Mouse (Mus musculus) frontal cortex, postnatal 36 days (tissue): ENCODE measurements around the gene Hist4h4.
"Not testable (repeated sequence)": the region's sequence is repeated elsewhere in the genome, so short reads cannot be mapped to it uniquely, and the experiment has no call there.

Source experiments
- DNase-seq, 2 experiments: peaks; one replicate each; pipeline ENCODE4 v3.0.0; 2022; ENCODE audit warnings: low spot score in 2 of 2

Hist4h4 gene

DNA sequence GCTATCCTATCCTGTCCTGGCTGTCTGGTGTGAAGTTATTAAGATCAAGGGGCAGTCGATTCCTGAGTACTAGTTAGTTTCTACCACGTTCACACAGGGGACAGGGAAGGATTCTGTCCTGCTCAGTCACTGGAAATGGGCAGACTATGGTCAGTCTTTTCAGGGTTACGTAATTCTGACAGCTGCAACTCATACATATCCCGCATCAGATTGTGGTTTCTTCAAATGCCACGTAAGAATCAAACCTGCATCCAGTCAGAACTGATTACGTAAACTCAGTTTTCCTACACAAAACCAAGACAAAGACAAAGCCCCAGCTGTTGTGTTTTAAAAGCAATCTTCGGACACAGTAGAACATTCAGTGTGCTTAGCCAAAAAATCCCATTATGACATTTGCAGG lies 11.2 kb upstream of the Hist4h4 start:
- no peak for DNase-seq

DNA sequence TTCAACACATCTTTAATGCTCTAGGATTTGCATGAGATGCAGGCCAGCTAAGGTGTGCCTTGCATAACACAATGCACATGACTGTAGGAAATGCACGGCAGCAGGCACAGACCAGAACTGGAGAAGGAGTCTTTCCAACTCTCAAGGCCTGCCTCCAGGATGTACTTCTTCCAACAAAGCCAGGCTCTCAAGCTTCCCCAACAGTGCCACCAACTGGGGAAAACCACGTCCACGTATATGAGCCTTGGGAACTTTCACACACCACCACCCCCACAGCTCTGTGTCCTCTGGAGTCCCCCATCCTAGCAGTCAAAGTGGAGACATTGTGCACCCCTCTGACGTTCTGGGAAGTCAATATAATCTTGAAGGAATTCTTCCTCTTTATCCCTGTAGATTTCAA lies 8.9 kb upstream of the Hist4h4 start:
- DNase-seq = peak in 1 of 2 experiments; percentile 29

DNA sequence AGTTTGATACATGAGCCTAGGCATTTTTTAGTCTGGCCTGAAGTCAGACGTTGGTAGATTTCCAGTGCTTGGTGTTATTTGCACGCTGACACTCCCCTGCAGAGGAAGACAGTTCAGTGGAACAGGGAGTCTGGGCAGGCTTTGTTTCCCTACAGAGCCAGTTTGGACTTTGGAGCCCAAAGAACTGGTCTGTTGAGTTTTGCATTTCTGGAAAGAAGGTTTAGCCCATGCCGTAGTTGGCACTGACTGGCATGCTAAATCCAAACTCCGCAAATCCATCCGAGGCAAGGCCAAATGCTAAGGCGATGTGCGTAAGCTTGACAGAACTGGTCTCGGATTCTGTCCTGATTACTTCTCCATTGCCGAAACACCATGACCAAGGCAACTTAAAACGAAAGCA lies 7.0 kb upstream of the Hist4h4 start:
- no peak for DNase-seq

DNA sequence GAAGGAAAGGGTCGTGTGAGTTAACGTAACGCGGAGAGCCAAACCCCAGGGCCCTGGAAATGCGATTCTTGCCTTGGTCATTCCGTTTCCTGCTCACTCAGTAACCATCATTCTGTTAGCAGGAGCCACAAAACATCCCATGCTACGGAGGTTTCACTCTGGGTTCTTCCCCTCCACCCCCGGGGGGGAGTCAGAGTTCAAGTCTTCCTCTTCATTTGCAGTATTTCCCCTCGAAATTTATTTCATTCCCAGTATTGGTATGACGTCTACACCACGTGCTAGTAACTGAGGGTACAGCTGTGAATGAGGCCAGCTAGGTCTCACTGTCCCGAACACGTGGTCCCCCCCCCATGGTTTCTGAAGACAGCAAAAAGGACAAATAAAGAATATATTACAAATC lies 5.5 kb upstream of the Hist4h4 start:
- no peak for DNase-seq

DNA sequence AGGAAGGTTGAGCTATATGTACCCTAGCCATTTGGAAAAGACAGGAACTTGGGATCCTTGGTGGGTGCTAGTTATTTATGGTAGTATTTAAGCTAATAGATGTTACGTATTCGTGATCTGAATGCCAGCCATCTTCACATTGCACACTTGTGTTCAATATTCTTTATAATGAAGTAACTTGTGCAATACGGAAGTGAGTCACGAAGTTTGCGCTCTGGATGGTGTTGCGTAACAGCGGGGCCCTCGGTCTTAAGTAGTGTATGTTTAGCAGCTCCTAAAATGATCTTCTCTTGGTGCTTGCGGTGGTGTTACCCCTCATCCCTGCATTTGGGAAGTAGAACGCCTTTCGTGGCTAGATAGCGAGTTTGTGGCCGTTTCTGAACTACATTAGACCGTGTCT lies 4.9 kb upstream of the Hist4h4 start:
- DNase-seq = no peak

DNA sequence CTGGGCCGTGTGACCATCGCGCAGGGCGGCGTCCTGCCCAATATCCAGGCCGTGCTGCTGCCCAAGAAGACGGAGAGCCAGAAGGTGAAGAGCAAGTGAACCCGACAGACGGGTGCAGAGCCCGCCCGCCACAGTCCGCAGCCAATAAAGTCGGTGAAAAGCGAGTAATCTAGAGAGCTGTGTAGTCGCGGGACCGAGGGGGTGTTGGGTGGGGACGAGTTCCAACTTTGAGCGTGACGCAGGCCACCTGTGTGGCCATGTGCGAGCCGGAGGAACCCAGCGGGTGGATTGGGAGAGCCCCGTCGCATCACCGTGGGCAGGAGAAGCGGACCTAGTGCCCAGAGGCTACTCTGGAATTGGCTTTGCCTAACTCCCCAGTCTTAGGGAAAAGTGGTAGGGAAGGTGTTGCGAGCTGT lies 4.4 kb upstream of the Hist4h4 start:
- DNase-seq = peak; percentile 44 to 48

DNA sequence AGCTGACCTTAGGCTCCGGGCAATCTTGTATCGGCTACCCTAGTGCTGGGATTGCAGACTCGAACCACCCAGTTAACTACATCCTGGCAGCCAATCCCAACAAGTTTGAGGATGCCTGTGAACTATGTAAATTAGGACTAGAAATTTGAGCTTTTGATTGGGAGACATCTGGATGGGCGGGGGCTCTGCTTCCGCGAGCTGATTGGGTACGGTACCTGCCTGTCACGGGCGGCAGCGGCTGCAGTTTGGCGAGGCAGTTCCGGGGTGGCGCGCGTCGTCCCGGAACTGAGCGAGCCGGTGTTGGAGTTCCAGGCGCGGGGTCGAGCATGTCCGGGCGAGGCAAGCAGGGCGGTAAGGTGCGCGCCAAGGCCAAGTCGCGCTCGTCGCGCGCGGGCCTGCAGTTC lies 3.8 kb upstream of the Hist4h4 start, which contains the start of gene H2afj:
TSS of gene H2afj (plus strand) at position 231 of the 404 bp plus-strand sequence.
- peak; percentile 99 for DNase-seq

DNA sequence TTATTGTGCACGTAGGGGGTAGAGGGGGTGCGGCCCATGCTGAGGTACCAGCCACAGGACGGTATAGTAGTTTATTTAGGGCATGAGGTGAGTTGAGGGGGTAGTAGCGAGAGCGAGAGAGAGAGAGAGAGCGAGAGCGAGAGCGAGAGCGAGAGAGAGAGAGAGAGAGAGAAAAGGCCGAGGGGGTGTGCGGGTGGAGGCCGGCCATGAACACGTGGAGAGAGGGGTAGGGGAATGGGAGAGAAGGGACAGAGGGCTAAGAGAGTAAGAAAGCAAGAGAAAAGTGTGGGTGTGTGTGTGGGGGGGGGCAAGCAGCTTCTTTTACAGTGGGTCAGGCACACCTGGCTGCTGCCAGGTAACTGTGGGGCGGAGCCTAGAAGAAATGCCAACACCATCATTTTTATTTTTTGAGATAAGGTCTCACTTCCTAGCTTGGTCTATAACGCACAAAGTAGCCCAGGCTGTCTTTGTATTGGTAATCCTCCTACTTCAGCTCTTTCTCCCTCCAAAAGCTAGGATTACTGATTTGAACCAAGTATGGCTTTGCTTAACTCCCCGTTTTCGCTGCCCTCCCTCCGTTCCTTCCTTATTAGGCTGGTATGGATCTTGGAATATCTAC lies 3.3 kb upstream of the Hist4h4 start:
- DNase-seq = no peak

DNA sequence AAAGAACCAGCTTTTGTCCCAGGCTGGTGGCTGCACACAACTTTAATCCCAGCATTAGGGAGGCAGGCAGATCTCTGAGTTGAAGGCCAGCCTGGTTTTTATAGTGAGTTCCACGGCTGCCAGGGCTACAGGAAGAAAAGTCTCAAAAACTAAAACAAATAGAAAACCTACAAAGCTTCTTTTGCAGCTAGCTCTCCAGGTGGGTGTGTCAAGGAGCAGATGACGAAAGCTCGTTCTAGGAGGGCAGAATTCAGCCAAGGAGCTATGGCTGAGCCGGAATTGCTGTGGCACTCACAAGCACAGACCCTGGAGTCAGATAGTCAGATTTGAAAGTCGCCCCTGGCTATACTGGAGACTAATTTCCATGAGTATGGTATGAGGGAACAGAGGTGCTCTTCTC lies 2.6 kb upstream of the Hist4h4 start:
- no peak for DNase-seq

DNA sequence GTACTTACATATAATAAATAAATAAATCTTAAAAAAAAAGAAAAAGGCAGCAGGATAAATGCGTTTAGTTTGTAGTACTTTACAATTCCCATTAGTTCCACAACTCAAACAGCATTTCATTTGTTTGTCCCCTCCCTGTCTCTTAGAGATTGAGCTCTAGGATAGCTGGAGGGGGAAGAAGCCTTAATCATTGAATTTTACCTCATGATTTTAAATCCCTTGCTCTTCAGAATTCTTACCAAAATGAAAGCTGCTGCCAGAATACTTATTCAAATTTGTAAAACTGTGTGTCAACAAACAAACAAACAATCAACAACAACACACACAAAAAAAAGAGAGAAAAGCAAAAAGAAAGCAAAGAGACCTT lies 1.2 kb upstream of the Hist4h4 start:
- DNase-seq = no peak

DNA sequence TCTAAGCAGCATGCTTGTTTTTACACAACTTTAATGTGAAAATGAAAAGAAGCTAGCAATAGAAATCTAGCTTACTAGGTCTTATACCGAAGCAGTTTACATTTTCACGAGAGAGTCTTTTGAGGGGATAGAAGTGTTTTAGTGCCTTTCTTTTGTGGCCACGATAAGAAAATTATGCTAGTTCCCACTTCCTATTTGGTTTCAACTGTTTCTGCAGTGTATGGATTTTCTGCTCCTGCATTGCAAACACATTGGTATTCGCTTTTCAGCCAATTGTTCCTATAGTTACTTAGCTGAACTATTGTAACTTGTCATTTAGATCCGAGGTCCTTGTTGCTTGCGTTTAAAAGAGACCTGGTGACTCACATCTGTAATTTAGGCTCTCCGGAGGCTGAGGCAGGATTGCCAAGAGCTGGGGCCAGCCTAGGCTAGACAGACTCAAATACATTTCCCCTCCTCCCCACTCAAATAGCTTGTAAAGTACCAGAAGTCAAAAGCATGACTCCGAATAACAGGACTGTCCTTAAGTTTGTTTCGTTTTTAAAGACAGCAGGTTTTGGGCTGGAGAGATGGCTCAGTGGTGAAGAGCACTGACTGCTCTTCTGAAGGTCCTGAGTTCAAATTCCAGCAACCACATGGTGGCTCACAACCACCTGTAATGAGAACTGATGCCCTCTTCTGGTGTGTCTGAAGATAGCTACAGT lies 642 bp upstream of the Hist4h4 start:
- DNase-seq = no peak

DNA sequence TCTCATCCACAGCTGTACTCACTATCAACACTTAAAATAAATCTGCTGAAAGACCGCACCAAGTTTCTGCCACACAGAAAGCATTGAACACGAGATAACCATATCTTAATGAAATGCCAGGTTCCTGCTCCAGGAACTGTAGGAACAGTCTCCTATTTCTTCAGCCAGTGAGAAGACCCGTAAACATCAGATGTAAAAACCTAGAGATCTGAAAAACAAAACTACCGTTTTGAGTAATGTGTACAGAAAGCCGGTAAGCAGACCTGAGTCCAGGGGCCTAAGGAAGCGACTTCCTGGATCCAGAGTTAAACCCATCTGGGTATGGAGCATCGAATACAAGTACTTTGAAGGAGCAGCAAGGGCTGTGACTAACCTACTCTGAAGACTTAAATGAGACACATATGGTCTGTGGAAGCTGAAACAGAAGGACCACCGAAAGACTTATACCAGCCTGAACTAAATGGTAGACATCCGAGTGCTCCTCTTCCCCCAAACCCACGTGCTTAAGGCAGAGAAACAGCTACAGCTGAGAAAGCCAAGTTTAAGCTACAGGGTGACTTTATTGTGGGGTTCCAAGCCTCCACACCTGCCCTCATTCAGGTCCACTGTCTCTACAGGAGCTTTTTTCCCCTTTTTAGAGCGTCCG lies 999 bp downstream of the Hist4h4 start:
- DNase-seq = no peak

DNA sequence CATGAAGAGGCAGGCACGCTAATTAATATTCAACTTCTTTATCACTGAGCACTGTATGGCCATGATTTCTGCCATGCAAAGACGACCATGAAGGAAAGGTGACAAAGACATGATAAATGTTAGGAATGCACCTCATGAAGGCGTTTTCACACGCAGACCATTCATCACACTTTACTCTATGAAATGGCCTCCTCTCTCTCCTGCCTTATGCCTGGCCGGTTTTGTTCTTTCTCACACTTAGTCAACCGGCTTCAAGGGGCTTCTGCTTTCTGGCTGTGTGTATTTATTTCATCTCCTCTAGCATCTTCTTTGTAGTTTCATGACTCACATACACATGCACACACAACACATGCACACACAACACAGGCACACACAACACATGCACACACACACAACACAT lies 2.9 kb downstream of the Hist4h4 start:
- no peak for DNase-seq

DNA sequence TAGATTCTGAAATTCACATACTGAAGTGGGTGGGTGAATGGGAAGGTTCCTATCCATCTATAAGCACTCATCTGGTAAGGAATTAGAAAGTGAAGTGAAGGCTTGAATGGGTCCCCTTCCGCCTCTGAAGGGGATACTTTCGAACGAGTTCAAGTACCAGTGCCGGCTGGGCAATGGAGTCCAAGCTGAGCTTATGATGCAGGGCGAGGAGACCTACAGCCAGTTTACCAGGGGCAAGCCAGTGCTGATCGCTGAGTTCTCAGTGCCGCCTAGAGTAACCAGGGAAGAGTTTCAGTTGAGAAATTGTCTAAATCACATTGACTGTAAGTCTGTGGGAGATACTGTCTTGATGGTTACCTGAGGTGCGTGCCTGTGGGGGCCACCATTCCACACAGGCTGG lies 3.5 kb downstream of the Hist4h4 start:
- DNase-seq = no peak

DNA sequence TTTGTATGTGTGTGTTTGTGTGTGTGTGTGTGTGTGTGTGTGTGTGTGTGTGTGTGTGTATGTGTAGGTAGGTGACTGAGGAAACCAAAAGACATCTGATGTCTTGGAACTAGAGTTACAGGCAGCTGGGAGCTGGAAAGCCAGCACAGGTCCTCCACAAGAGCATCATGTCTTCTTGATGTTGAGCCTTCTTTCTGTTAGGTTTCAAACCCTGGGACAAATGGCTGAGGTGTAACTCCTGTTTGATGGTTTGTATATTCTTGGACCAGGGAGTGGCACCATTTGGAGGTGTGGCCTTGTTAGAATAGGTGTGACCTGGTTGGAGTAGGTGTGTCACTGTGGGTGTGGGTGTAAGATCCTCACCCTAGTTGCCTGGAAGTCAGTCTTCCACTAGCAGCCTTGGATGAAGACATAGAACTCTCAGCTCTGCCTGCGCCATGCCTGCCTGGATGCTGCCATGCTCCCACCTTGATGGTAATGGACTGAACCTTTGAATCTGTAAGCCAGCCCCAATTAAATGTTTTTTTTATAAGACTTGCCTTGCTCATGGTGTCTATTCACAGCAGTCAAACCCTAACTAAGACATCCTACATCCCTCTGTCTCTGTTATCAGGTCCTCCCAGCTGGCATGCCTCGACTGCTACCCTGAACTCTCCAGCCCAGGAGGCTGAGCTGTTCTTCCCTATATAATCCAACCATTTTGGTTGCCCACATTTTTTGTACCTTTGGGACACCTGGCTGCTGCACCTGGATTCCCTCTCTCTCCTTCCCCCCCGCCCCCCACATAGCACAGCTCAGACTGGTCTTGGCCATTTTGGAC lies 6.1 kb downstream of the Hist4h4 start:
- DNase-seq = not testable (repeated sequence)

DNA sequence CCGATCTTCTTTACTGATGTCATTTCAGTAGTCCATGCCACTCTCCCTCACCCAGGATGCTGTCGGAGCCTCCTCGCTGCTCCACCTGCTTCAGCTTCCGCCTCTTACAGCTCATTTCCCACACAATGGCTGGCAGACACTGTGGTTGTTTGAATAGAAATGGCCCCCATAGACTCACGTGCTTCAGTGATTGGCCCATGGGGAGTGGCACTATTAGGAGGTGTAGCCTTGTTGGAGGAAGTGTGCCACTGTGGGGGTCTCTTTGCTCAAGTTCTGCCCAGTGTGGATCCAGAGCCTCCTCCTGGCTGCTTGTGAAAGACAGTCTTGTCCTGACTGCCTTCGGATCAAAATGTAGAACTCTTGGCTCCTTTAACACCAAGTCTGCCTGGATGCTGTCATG lies 8.4 kb downstream of the Hist4h4 start:
- DNase-seq = no peak

DNA sequence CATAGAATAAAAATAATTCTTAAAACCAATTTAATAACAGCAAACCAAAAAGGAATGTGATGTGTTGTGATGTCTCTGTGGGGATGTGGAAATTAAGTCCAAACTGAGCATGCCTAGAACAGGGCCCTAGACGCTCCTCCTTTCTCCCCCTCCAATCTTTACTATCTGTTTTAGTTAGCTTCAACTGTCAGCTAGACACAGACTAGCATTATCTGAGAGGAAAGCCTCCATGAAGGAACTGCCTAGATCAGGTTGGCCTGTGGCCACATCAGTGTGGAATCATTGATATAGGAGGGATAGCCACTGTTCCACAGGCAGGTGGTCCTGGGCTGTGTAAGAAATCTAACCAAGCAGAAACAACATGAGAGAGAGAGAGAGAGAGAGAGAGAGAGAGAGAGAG lies 9.1 kb downstream of the Hist4h4 start:
- no peak for DNase-seq

DNA sequence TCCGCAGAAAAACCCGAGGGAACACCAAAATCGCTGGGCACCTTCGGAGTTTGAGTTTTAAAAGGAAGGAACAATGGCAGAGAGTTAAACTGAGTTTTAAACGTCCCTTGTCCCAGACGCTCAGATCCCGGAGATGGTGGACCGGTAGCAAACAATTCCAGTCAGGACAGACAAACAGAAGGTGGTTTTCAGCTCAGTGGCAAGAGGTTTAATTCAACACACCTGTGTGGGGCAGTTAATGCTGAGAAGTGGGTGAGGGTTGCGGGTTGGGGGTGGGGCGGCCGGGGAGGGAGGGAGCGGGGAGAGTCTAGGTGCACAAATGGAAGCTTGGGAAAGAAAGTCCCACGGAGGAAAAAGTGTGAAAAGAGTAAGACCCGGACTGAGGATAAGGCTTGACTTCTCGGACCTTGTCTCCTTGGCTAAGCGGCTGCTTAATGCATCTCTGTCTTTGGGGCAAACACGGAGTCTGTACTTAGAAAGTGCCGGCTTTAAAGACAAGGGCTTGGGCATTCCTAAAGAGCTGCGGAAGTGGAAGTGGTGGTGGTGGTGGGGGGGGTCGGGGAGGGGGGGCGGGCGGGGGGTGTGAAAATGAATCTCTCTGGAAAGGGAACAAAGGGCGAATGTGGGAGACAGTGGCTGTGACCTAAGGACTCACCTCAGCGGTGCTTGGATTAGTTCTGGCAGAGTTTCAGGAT lies 10.2 kb downstream of the Hist4h4 start:
- DNase-seq = no peak

DNA sequence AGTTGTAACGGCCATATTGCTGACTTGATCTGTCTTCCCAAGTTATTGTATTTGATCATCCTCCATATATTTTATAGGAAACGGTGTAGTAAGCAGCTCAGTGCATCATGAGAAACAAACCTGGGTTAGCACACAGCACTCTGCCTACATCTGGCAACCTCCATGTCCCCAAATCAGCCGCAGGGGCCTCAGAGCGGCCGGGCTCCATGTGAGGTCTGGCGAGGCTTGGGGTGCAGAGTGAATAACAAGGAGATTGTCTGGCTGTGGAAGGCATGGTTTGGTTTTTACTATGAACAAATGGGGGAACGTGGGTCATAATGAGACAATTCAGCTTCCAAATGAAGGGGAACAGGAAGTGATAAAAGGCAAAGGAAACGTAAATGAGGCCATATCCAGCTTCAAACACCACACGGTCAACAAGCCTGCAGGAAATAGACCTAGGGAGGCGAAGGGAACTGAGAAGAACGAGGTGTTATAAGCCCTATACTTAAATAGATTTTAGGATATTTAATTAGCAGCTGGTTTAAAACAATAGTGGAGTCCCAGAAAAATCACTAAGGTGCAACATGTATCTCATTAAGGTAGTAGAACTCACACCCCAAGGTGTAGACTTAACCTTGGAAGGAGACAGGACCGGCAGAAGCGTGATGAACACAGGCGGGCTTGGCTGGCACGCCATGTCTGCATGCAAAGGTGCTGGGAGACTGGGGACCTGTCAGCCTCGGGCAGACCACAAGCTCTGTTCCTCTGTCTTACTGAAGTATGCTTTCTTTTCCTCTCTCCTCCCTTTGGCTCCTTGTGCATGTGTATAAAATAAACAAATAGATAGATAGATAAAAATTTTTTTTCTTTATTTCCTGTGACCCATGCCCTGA lies 11.1 kb downstream of the Hist4h4 start:
- no peak for DNase-seq

DNA sequence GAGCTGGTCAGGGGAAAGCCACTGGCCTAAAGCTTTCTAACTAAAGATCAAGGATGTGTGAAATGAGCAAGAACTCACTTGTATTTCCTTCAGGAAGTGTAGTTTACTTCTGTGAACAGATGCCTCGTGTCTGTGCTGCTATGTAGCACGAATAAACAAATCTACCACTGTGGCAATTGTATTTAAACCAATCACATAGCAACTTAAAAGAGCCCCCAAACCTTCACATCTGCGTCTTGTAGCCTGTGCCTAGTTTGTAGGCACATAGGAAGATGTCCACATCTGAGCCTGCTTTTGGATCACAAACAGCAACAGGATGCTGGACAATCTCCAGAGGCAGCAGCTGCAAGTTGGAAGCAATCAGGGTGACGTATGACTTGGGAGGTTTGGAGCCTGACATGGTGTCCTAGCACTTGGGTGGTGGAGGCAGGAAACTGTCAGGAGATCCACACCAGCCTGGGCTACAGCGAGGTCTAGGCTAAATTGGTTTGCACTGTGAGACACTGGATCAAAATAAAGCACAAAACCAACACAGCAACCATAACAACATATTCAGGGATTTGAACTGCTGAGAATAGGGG lies 14.7 kb downstream of the Hist4h4 start:
- DNase-seq = no peak
